Mouse (Mus musculus) kidney, postnatal 25 days (tissue): ENCODE data around the gene Prkx.
A peak's percentile ranks its signal among the peaks of the same experiment; 100 is the strongest.

Source experiments
- DNase-seq, 2 experiments: peaks; one replicate each; pipeline ENCODE4 v3.0.0; 2021; ENCODE audit warnings: mixed read lengths in 2 of 2

Prkx gene

DNA sequence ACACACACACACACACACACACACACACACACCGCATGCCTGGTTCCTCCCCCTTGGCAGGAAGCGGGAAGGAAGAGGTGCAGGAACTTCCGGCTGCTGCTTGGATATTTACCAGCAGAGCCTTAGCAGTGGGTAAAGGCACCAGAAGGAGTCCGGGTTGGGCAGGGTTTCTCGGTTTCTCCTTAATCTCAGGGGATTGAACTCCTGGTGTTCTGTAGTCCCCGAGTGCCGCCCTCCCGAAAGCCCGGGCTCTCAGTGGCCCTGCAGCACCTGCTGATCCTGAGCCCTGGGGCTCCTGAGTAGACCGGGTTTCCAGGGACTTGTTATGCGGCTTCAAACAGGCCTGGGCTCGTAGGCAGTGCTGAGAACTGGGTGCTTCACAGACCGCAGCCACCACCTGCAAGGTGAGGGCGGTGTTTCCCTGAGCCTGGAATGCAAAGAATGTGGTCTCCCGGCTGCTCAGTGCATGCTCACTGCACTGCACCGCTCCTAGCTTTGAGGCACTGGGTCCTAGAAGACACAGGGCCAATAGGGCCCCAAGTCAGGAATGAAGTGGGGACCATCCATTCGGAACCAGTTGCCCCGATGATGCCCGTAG lies at the start of gene Prkx:
Gene Prkx (minus strand): TSS at position 41 of the 598 bp plus-strand sequence.
- DNase-seq = peak; percentile 52 to 81

DNA sequence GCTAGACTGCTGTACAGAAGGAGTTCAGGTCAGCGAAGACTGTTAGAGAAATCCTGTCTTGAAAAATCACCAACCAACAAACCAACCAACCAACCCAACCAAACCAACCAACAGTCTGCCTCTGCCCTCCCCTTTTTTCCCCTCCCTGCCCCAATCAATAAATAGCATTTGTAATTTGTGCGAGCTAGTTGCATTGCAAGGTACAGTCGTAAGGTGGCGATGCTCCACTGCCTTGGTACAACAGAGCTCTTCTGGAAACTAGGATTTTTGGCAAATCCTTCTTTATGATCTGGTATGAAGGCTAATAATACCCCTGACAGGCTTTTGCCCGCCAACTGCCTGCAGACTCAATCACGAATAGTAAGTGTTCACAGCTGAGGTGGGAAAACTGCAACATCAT lies 16.0 kb upstream of the Prkx start:
- no peak for DNase-seq

DNA sequence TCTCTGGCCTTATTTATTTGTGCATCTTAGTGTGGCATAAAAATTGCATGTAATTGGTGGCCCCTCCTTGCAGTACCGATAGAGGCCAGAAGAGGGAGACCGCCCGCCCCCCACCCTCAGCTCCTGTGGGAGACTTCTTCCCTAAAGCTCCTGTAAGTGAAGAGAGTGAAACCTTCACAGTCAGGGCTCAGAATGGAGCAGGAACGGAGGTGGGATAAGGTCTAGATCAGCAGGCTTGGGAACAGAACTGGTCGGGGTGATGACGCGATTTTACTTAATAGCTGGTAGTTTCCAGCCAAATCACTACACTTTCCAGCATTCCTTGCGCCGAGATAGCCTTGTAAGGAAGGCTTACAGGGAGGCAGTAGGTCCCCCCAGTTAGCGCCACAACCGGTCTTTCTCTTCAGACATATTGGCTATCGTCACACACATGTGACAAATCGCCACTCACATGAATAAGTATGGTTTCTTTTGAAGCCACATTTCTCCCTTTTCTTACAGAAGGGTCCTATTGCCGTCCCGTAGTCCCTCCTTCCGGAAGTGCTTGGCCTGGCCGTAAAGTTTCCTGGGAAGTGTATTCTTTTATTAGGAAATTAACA lies 14.6 kb upstream of the Prkx start:
- peak; percentile 44 to 75 for DNase-seq

GRCm38 (mm10) chrX:77808602-77809001 lies 12.5 kb upstream of the Prkx start:
- DNase-seq = peak; percentile 54 to 60

GRCm38 (mm10) chrX:77802293-77802692 lies 6.2 kb upstream of the Prkx start:
- no peak for DNase-seq

DNA sequence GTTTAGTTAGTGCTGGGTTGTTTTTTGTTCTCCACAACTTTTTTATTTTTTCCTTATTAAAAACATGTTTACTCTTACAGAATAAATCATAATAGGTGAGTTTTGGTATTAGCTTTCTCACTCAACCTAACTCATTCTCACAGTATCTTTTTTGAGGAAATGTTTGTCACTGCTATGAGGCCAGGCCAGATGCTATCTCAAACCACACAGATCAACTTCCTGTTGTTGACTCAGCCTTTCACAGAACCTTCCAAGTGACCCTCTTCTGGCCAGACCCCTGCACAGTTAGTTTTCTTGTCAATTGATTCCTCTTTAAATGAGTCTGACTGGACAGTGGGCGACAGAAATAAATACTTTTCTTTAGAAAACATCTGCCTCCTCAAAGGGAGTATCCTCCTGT lies 5.5 kb upstream of the Prkx start:
- DNase-seq = no peak

DNA sequence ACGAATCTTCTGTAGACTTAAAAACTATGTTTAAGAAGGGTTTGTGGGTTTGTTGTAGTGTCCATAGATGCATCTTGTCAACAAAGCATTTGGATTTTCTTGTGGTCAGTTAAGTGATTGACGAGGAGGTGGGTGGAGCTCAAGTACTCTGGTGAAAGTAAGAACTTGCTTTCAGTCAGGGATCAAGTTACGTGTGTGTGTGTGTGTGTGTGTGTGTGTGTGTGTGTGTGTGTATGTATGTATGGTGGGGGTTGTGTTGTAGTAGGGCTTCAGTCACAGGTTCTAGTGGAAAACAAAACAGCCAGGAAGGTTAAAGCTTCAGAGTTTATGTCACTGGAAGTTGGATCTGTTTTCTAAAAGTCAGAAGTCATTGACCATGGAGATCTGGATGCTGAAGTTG lies 3.5 kb upstream of the Prkx start:
- no peak for DNase-seq

GRCm38 (mm10) chrX:77797801-77798200 lies 1.7 kb upstream of the Prkx start:
- DNase-seq = no peak

DNA sequence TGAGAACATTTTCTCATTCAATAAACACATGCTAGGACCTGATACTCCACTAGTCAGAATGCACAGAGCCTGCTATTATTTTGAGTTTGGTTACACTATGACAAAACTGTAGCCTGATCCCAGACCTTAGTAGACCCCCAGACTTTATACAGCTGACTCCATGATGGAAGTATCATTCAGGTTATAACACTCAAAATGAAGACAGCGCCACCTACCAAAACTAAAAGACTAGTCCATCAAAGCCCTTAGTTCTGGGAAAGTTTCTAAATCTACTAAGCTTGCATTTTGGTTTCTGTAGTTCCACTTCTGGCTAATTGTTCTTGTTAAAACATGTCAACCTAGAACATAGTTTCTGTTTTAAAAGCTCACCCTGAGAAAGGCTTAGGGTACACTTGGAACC lies 838 bp upstream of the Prkx start:
- no peak for DNase-seq

DNA sequence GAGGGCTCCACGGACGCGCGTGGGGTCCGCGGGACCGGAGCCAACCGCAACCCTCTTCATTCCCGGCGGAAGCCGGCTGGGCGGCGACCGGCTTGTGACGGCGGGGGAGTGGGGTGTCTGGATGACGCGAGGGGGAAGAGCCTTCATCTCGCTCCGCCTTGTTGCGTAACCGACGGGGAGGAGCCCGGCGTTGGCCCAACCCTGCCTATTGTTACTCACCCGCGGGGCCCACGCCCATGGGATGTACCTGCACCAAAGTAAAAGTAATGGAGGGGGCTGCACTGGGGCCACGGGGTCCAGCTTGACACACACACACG lies 262 bp downstream of the Prkx start:
- peak; percentile 91 to 94 for DNase-seq

GRCm38 (mm10) chrX:77794962-77795857 lies 868 bp downstream of the Prkx start:
- DNase-seq = peak; percentile 8 to 49

- DNase-seq = no peak
Observed at GRCm38 (mm10) chrX:77788675-77789074, 7.4 kb downstream of the Prkx start.

DNA sequence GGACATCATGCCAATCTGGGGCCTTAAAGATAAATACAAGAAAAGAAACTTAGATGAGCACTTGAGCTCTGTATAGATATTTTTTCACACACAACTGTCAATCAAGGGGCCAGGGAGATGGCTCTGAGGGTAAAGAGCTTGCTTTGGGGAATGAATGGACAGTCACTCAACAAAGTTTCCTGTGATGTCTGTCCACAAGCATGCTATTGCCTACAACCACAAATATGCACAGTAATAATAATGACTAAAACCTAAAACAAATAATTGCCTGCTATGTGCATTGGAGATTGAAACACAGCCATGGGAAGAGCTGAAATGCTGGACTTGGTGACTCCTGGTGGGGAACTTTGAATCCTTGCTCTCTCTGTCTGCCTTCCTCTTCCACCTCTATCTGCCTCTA lies 9.7 kb downstream of the Prkx start:
- DNase-seq = no peak

DNA sequence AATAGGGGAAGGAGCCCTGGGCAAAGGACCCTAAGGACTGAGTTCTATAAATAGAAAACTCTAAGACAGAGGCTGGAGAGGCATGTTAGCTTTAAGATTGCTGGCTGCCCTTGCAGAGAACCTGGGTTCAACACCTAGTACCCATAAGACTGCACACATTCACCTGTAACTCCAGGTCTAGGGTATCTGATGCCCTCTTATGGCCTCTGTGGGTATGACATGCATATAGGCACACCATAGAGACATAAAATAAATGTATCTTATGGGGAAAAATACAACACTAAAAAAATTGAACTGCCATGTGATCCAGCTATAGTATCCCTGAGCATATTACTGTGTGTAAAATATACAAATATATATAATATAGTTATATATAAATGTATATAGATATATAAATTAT lies 18.3 kb downstream of the Prkx start:
- peak in 1 of 2 experiments; percentile 8 for DNase-seq

- no peak for DNase-seq
Observed at GRCm38 (mm10) chrX:77765153-77765552, 30.9 kb downstream of the Prkx start.

DNA sequence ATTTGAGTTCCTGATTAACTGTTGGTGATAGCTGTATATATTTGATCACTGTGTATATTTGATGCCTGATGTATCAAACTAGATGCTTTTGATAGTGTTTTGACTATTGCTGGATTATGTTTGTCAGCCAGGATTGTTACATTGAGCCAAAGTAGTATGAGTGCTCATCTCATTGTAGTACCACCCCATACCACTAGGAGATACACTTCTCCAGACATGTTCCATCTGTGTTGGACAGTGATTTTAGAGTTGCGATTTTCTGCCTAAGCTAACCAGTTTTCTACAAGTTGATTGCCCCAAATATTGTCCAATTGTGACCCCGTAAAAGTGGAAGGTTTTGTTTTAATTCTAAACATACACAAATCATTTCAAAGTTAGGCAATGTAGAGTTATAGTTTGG lies 51.8 kb downstream of the Prkx start:
- peak in 1 of 2 experiments; percentile 3 for DNase-seq

- DNase-seq = peak; percentile 47 to 50
Observed at GRCm38 (mm10) chrX:77741383-77741782, 54.7 kb downstream of the Prkx start.

DNA sequence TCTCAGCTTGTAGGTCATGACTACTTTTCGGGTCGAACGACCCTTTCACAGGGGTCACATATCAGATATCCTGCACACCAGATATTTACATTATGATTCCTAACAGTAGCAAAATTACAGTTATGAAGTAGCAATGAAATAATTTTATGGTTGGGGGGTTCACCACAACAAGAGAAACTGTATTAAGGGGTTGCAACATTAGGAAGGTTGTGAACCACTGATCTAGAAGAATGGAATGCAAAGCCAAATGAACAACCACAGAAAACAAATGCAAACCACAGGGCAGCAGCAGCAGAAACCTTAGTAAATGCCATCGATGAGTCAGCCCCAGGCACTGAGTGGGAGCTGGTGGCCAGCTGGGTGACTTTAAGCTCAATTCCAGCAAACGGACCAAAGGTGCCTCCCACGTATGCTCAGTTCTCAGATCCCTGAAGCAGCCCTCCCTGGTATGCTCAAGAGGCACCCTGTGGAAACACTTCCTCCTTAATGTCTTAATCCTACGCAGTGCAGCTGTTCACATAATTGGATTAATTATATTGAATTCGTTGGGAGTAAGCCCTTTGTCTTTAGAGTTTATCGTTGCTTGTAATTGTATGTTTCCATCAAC lies 62.0 kb downstream of the Prkx start:
- DNase-seq = no peak

DNA sequence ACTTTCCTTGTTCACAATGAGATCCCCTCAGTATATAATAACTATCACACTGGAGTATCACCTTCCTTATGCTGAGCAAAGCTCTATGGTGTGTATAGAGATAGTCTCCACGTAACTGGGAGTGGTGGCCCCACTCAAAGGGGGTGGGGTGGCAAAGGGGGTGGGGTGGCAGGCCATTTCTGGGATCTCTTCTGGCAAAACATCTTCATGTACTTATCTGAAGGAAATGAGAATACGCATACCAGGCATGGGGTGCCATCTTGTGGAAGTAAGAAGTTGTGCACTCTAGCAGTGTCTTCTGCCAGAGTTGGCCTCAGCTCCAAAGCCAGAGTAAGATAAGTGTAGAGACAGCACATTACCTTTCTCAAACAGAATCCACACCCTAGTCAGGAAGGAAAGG lies 75.8 kb downstream of the Prkx start:
- peak in 1 of 2 experiments; percentile 16 for DNase-seq
